Mouse (Mus musculus): Measurements from ENCODE around the gene AL732309.1. TPM values are rescaled to one million over a fixed set of nuclear protein-coding genes. Genes with fewer than 3 reads are reported as not detected.
A peak's percentile ranks its signal among the peaks of the same experiment; 100 is the strongest.

AL732309.1 gene
- total RNA-seq, 1 experiment from 2014 or later, result not detected

DNA sequence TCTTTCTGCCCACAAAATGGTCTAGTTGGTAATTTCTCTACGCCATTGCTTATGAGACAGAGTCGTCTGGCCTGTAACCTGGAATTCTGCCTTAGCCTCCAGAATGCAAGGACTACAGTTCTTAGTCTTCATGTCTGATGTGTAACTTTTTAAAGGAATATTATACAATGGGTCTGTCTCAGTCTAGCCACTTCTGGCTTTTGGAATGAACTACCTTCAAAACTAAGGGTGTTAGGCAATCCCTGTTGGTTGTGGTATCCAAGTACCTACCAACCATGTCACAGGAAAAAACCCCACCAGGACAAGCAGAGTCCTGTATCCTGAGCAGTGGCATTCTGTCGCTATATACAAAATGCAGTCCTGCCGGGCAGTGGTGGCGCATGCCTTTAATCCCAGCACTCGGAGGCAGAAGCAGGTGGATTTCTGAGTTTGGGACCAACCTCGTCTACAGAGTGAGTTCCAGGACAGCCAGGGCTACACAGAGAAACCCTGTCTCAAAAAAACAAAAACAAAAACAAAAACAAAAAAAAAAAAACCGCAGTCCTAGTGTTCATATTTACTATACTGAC is 20.8 kb downstream of the AL732309.1 start:
- ATAC-seq (replicated peaks; ENCODE audit: insufficient number of reproducible peaks, low FRiP score, low TSS enrichment, poor library complexity, severe bottlenecking), result no peak

DNA sequence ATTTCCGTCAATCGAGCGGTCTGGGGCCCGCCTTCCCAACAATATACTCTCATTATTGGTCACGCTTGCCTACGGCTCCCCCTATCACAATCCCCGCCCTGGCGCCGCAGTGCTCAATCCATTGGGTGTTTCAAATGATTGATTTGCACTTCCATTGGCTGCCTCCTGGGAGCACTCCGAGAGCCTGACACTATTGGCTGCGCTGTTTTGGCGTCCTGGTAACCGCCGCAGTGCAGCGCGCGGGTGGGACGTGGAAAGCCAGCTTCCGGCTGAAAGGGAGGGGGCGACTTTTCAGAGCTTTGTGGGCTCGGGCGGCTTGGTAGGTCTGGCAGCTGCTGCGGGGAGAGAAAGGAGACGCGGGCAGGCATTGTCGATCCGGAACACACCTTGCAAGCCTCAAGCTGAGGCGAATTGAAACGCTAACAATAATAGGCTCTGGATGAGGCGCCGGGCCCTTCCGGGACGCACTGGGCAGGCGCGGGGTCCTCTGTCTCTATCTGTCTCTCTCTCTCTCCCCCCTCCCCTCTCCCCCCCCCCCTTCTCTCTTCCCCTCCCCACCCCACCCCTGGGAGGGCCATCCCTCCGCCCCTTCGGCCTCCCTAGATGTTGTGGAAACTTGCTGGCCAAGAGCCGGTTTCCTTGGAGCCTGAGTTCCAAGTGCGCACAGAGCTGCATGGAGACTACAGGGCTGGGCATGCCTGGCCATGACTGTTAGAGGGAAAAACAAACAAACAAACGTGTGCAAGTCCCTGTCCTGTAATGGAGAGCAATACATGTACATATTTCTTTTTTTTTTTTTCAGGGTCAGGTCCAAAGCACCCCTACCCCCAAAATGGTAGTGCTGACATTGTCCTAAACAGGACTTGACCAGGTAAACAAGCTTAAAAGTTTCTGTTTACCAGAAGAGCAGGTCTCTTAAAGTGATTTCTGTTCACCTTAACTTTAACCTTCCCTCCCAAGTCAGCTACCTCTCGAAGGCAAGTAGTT is 21.6 kb downstream of the AL732309.1 start:
- peak; percentile 88 for ATAC-seq (replicated peaks; ENCODE audit: insufficient number of reproducible peaks, low FRiP score, low TSS enrichment, poor library complexity, severe bottlenecking)

DNA sequence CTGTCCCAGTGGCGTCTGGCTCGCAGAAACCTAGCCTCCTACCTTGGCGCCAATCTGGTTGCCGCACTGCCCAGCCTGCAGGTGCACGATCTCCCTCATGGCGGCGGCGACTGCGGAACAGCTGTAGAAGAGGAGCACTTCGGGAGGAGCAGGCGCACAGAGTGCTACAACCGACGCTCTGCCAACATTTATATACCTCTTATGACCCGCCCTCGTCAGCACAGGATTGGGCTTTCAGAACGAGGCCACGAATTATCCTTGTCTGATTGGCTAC is 22.2 kb downstream of the AL732309.1 start, which contains the start of gene Tubb4b:
TSS of gene Tubb4b (minus strand) at position 211 of the 274 bp plus-strand sequence.
- no peak for ATAC-seq (replicated peaks; ENCODE audit: insufficient number of reproducible peaks, low FRiP score, low TSS enrichment, poor library complexity, severe bottlenecking)

DNA sequence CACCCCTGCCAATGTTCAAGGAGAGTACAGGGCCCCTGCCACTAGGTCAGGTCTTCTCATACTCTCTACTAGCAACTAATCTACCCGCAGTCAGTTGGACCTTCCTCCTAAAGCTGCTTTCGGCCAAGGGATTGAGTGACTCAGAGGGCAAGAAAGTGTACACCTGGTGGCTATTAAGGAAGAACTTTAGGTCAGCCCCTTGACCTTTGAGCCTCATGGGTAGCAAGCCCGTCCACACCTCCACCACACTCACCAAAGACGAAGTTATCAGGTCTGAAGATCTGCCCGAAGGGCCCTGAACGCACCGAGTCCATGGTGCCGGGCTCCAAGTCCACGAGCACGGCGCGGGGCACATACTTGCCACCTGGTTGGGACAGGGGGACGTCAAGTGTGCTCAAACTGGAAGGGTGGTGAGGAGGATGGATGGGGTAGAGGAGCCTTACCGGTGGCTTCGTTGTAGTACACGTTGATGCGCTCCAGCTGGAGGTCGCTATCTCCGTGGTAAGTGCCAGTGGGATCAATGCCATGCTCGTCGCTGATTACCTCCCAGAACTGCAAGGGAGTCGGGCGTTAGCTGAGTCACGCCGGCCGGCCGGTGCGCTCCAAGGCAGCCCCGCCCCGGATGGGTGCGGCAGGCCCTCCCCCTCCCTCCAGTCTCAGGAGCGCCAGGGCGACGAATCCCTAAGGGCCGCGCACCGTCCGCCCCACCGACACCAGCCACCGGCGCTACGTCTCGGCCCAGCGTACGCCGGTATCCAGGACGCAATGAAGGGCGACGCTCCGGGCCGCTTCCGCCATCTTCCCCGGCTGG is 22.8 kb downstream of the AL732309.1 start:
- ATAC-seq (replicated peaks; ENCODE audit: insufficient number of reproducible peaks, low FRiP score, low TSS enrichment, poor library complexity, severe bottlenecking), result peak; percentile 1; the same call in 1 of the 2 replicates

DNA sequence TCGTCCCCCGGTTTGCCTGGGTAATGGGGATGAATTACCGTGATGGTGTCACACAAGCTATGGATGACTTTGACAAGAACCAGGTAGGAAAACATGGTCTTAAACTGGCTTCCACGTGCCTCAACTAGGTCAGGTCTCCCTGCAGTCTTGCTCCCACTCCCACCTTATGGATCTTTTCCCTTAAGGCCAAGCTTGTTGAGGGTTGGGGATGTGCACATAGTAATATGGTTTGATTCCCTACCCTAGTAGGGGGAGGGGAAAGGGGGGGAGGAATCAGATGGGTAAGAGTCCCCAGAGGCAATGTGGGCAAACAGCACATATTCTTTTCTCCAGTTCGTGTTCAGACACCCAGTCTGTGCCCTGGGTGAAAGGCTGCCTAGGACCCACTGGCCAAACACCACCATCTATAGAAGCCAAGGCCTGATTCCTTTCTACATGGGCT is 25.3 kb downstream of the AL732309.1 start:
- ATAC-seq (replicated peaks; ENCODE audit: insufficient number of reproducible peaks, low FRiP score, low TSS enrichment, poor library complexity, severe bottlenecking), result no peak

DNA sequence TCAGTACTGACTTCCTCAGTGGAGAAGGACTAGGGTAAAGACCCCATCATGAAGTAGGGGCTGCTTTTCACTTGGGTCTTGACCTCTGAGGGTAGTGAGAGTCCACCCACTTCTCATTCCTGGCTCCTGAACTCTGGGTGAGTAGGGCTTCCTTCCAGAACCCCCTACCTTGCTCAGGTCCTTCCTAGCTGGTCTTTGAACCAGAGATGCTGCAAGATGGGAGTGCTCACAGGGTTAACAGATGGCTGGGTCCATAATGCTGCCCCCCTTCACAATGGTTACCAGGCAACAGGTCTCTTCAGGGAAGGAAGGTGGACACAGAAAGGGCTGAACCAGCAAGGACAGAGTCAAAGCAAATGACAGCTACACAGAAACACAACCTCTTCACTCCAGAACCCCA is 28.2 kb downstream of the AL732309.1 start, which contains the start of gene Fam166a:
TSS of gene Fam166a (plus strand) at position 301 of the 400 bp plus-strand sequence.
- ATAC-seq (replicated peaks; ENCODE audit: insufficient number of reproducible peaks, low FRiP score, low TSS enrichment, poor library complexity, severe bottlenecking), result no peak

DNA sequence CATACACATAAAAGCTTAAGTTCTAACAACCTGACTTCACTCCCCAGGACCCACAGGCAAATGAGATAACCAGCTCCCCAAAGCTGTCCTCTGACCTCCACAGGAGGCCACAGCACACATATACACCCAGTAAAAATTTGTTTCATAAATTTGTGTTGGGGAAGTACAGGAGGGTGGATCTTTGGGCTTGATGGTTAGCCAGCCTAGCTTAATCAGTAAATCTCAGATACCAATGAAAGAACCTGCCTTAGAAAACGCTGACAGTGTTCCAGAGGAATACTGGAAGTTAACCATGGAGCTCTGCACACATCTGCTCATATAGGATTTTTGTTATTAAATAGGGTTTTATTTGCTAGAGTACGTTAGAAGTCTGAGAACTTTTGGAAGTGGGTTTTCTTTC is 29.0 kb downstream of the AL732309.1 start:
- no peak for ATAC-seq (replicated peaks; ENCODE audit: insufficient number of reproducible peaks, low FRiP score, low TSS enrichment, poor library complexity, severe bottlenecking)

DNA sequence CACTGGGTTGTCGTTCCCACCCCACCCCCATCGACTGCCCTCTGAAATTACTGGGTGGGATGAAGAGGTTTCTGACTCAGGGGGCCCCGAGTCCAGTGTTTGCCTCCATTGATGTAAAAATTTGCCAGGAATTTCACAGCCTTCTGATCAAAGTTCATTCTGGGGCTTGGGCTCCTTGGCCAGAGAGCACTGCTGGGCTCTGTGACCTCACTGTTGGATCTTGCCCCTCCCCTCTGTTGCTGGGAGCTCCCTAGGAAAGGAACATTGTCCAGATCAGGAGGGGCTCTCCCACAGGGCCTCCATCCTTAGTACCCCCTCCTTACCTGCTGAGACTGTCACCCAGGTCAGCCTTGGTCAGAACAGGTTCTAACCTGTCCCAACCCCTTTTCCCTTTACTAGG is 32.2 kb downstream of the AL732309.1 start, which contains the start of gene Stpg3:
TSS of gene Stpg3 (minus strand) at position 194 of the 400 bp plus-strand sequence.
- ATAC-seq (replicated peaks; ENCODE audit: insufficient number of reproducible peaks, low FRiP score, low TSS enrichment, poor library complexity, severe bottlenecking), result no peak

DNA sequence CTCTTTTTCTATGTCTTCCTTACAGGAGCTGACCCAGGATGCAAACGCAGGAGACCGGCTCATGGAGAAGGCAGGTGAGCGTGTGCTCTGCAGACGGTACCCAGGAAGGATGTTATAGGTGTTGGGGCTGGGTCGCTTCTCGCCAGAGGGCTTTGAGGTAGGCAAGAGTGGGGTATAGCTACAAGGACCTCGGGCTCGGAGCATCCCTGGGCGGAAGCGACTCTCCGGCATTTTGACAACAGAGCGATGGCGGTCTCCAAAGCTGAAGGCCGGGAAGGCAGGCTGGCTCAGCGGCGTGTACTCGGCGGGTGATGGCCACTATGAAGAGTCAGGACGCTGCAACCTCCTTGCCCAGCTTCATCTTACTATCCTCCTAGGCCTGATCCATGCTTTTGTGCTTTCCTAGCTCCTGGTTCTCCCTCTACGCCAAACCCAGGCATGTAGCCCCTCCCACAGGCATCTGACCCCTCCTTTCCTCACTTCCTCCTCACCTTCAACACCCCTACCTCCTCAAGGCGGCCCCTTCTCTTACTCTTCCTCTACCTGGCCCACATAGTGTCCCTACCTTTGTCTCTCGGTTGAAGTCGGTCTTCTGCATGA is 33.3 kb downstream of the AL732309.1 start:
- no peak for ATAC-seq (replicated peaks; ENCODE audit: insufficient number of reproducible peaks, low FRiP score, low TSS enrichment, poor library complexity, severe bottlenecking)

DNA sequence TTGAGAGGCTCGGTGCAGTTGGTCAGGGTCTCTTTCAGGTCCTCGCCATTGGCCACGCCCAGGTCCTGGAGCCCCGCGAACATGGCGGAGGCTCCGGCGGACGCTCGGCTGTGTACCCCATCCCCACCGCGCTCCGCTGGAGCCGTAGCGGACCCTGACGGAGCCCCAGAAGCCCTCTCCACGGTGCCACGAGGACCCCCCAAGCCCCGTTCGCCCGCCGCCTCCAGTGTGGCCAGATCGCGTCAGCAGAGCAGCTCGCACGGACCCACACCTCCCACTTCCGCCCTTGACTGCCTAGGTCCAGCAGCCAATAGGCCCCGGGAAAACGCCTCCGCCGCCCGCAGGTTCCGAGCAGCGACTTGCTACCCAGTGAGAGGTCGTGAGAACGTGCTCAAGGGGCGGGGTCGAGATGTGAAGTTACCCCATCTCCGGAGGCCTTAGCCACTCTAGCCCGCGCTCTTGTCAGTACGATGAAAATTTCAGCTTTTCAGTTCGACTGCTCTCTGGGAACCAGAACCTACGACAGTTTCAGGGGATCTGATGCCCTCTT is 35.5 kb downstream of the AL732309.1 start, which contains the start of gene Nelfb:
TSS of gene Nelfb (minus strand) at position 369 of the 550 bp plus-strand sequence.
- ATAC-seq (replicated peaks; ENCODE audit: insufficient number of reproducible peaks, low FRiP score, low TSS enrichment, poor library complexity, severe bottlenecking), result peak; percentile 97

DNA sequence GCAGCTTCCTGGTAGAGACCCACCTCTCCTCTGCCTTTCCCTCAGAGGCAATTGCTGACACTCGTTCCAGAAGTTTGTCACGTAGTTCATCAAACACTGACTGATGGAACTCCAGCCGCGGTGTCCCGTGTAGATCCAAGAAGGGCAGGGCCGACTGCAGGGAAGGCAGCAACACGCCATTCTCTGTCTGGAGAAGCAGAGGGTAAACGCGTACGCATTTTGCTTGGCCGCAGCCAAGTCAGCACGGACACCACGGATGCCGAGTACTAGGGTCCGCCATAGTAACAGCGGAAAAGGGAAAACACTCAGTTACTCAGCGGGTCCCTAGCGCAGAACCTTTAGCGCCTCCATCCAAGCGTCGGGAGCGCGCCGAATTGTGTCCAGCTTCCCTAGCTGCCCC is 36.0 kb downstream of the AL732309.1 start:
- ATAC-seq (replicated peaks; ENCODE audit: insufficient number of reproducible peaks, low FRiP score, low TSS enrichment, poor library complexity, severe bottlenecking), result peak; percentile 4; the same call in 1 of the 2 replicates

DNA sequence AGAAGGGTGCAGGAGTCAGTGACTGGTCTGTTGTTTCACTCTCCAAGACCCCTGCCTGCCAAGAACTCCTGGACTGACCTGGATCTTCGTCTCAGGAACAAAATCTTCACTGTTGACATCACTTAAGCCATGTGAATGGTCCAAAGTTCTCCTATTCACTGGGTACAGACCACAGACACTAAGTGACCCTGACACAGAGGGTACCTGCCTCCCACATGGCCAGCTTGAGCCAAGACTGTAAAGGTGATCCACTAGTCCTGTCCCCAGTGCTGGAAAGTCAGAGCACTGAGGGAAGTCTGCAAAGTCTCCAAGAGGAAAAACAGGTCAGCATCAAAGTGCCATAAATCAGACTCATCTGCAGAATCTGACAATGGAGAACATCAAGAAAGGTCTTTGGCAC is 39.1 kb downstream of the AL732309.1 start:
- ATAC-seq (replicated peaks; ENCODE audit: insufficient number of reproducible peaks, low FRiP score, low TSS enrichment, poor library complexity, severe bottlenecking), result no peak

DNA sequence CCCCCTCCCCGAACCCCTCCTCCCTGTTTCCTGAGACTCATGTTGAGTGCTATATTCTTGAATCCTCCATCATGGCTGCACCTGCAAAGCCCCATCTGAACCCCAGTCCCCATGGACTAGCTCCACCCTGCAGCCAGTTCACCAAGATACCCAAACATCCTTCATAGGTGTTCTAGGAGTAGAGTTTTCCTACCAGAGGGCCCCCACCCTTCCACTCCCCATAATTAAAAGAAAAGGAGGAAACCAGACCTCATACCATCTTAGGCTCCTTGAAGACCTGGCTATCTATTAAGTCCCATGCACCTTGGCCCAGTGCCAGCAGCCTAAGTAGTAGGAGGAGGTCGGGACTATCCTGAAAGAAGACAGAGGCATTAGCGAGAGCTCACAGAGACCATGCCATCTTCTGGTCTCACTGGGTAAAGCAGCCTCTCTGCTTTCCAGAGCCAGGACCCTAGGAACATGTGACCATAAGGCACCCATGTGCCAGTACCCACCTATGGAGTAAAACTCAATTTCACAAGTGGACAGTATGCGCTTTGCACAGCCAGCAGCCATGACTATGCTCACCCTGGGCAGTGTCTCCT is 42.9 kb downstream of the AL732309.1 start:
- no peak for ATAC-seq (replicated peaks; ENCODE audit: insufficient number of reproducible peaks, low FRiP score, low TSS enrichment, poor library complexity, severe bottlenecking)

DNA sequence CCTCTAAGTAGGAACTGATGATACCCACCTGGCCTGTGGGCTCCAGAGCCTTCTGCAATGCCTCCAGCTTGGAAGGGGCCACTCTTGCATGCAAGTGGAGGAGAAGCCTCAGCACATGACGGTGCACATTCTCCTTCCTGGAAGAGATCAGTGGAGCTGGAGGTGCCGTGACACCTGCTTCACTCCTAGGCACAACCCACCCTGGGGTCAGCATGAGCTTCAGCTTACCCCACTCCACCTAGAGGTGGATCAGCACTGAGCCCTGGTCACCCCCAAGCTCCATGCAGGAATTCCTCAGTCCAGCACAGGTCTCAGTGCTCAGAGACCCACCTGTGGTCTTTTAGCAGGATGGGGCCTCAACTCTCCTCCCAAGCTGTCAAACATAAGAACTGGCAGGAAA is 46.0 kb downstream of the AL732309.1 start:
- ATAC-seq (replicated peaks; ENCODE audit: insufficient number of reproducible peaks, low FRiP score, low TSS enrichment, poor library complexity, severe bottlenecking), result no peak

DNA sequence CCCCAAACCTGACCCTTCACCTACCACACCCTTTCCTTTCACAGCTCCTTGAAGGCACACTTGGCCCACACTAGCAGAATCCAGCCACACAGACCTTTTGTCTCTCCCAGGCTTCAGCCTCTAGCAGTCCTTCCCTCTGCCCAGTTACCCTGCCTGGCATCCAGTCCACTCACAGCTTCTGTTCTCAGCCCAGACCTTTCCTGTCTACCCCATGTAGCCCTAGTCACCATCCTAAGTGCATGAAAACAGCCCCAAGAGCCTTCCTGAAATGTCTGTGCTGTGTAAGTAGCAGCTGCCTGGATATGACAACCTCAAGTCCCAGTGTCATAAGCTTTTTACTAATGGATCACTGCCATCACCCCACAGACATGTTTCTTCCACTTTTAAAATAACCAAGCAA is 48.7 kb downstream of the AL732309.1 start:
- ATAC-seq (replicated peaks; ENCODE audit: insufficient number of reproducible peaks, low FRiP score, low TSS enrichment, poor library complexity, severe bottlenecking), result no peak

DNA sequence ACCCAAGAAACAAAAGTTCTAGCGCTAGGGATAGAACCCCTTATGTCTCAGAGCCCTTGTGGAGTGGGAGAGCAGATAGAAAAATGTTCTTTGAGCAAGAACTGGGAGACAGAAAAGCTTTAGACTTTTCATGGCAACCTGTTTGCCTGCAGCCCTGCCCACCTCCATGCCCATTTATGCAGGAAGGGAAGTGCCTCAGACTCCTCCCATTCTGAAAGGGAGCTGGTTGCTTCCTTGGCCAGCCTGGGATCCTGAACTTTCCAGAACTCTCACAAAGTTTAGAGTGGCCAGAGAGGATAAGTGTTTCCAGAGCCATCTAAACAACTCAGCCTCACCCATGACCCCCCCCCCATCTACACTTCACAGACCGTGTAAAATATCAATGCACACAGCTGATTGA is 49.5 kb downstream of the AL732309.1 start:
- no peak for ATAC-seq (replicated peaks; ENCODE audit: insufficient number of reproducible peaks, low FRiP score, low TSS enrichment, poor library complexity, severe bottlenecking)

DNA sequence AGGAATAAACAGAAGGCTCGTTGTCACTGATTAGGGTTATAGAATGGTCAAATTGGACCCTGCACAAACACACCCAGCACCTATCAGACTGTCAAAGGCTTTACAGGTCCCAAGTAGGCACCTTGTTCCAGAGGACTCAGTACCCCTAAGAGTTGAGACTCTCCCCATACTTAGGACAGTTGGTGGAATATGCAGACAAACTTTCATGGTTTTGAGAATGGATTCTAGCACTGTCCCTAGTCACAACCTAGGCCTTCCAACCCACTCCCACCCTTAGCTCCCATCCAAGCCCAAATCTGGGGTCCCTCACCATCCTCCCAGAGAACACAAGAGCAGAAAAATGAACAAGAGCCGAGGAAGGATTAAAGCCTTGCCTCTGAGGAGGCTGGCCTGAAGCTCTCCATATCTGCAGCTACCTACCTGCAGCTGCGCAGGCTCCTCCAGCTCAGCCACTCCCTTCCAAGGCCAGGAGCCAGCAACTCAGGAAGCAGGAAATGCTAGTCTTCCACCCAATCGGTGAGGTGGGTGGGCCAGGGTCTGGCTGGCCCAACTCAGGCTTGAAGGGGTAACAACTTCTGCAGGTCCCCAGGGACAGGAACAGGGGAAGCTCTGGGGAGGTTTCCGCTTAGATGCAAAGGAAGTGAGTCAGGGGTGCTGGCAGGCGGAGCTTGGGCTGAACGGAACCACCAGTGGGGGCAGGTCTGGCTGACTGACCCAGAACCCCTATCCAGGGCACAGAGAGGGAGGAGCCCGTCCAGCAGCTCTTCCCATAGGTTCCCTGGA is 50.3 kb downstream of the AL732309.1 start, which contains the start of gene Tor4a:
TSS of gene Tor4a (minus strand) at position 715 of the 783 bp plus-strand sequence.
- peak; percentile 65 for ATAC-seq (replicated peaks; ENCODE audit: insufficient number of reproducible peaks, low FRiP score, low TSS enrichment, poor library complexity, severe bottlenecking)
